Mouse (Mus musculus): ENCODE data around the gene Igsf6.

DNA sequence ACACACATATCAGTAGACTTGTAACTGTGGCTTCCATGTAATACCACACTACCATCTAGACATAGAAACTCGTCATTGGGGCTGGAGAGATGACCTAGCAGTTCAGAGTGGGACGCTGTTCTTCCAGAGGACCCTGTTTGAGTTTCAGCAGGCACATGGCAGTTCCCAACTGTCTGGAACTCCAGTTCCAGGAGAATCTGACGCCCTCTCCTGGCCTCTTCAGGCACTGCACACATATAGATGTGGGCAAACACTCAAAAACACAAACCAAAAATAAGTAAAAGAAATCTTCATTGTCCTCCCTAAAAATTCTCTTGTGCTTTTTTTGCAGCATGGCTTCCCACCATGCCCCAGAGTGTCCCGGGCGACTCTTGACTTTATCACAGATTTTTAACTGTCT is 14.4 kb upstream of the Igsf6 start:
- TF ChIP-seq POLR2A (IDR thresholded peaks at IDR 0.05; ENCODE audit: low read depth, low read length) = no peak
- TF ChIP-seq CTCF (IDR thresholded peaks at IDR 0.05; ENCODE audit: extremely low read depth, insufficient read depth, insufficient read length, insufficient replicate concordance) = no peak

All from spleen, adult 2 months (tissue).